Mouse (Mus musculus): Measurements from ENCODE around the gene Sema5a. TPM values are rescaled to one million over a fixed set of nuclear protein-coding genes. Genes with fewer than 3 reads are reported as not detected.

Gene Sema5a
- polyA plus RNA-seq, 1 experiment from 2014 or later, result 26.3 TPM

DNA sequence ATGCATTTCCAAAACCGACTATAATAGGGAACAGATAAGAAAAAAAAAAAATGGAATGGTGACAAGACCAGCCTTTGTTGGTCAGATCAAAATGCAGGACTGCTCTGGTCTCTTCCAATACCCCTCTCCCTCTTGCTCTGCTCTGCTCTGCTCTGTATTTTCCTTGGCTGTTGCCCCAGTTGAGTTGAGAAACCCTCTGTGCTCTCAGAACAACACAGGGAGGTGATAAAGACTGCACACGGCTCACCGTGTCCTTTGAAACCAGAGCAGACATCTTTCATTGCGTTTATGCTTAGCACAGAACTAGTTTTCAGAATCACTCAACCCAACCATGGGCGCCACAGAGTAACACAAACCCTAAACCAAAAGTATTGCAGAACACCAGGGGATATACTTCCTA, 72.5 kb downstream of the Sema5a start:
- no peak for ATAC-seq (replicated peaks; ENCODE audit: low FRiP score)
- Histone ChIP-seq H3K9ac (no peak overlapping the region), H3K36me3 (no peaks in the 10 kb centered on the region), H3K4me3 (replicated peaks) (no peak overlapping the region), H3K27me3 (no peaks in the 10 kb centered on the region), H3K4me2 (no peak overlapping the region), H3K4me1 (no peaks in the 10 kb centered on the region), H3K9me3 (replicated peaks) (no peaks in the 10 kb centered on the region), H3K27ac (no peak overlapping the region)
- WGBS, result 47% methylated on average over 5 of the region's 5 CpGs

DNA sequence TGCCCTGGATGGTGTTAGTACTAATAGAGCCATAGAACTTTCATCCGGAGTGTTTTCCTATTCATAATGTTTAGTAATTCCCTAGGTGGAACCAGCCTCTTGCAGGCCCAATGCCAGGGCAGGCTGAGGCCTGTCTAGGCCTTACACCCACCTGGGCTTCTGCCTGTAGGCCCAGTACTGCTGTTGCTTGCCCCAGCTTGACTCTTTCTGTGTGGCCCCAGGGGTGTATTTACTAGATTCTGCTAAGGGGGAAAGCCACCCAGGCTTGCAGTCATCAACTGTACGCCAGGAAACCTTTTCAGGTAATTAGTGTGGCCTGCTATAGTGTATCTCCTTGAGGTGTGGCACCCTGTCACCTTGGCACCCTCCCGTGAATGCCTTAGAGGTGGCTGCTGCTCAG, 76.1 kb downstream of the Sema5a start:
- H3K36me3 ChIP-seq, result no peaks in the 10 kb centered on the region
- no peaks in the 10 kb centered on the region for H3K9me3 ChIP-seq (replicated peaks)
- H3K4me1 ChIP-seq, result no peaks in the 10 kb centered on the region
- no peak overlapping the region for H3K9ac ChIP-seq
- H3K27ac ChIP-seq, result no peak overlapping the region
- H3K4me3 ChIP-seq (replicated peaks), result no peak overlapping the region
- no peaks in the 10 kb centered on the region for H3K27me3 ChIP-seq
- no peak overlapping the region for H3K4me2 ChIP-seq
- no peak for ATAC-seq (replicated peaks; ENCODE audit: low FRiP score)
- WGBS, result 90% methylated on average over 3 of the region's 3 CpGs

DNA sequence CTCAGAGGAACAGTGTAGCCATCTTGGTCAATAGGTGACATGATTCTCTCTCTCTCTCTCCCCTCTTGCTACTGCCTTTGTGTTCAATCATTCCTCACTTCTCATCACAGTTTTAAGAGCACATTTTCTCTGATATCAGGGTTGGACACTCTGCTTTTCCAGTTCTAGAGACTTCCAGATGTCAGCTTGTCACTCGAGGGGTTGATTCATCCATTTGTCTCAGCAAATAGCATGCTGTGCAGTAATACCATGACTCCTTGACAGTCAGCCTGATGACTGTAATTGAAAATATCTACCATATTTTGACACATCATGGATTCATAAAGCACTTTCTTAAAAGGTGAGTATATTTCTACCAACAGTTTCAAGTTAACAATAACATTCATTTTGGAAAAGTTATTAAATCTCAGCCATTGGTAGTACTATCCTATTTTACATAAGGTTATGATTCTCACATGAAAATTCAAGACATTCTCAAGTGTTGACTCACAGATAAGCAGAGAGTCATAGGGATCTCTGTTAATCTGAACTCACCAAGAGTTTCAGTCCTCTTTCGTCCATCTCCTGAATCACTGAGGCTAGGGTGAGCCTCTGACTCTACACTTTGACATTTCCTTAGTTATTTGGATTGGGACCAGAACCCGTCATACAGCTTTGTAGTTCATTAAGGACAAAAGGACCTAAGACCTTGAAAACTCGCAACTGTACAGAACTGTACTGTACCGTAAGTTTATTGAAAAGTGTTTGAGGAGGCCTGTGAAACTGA, 78.0 kb downstream of the Sema5a start:
- H3K4me3 ChIP-seq (replicated peaks), result no peak overlapping the region
- H3K4me2 ChIP-seq, result no peak overlapping the region
- ATAC-seq (replicated peaks; ENCODE audit: low FRiP score), result no peak
- 88% methylated on average over 5 of the region's 5 CpGs for WGBS
- H3K27ac ChIP-seq, result no peak overlapping the region
- H3K9me3 ChIP-seq (replicated peaks), result no peaks in the 10 kb centered on the region
- no peak overlapping the region for H3K9ac ChIP-seq
- no peaks in the 10 kb centered on the region for H3K36me3 ChIP-seq
- H3K27me3 ChIP-seq, result no peaks in the 10 kb centered on the region
- H3K4me1 ChIP-seq, result no peaks in the 10 kb centered on the region

DNA sequence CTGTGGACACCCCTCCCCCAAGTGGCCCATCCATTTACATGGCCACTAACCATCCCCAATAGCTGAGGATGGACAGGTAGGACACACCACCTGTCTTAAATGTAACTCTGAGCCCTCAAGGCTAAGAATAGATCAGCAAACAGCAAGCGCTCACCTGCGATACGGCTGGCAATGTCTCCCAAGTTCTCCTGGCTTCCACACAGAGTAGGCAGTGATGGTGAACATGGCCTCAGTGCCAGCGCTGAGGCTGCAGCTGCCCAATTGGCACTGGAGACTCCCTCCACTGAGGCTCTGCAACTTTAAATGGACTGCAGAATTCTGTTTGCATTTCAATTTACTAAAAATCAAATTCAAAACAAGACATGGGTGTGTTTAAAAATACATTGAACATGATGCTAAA, 78.6 kb downstream of the Sema5a start:
- no peak overlapping the region for H3K4me2 ChIP-seq
- no peaks in the 10 kb centered on the region for H3K9me3 ChIP-seq (replicated peaks)
- H3K27ac ChIP-seq, result no peak overlapping the region
- no peak overlapping the region for H3K4me3 ChIP-seq (replicated peaks)
- no peaks in the 10 kb centered on the region for H3K36me3 ChIP-seq
- no peaks in the 10 kb centered on the region for H3K27me3 ChIP-seq
- no peak for ATAC-seq (replicated peaks; ENCODE audit: low FRiP score)
- H3K9ac ChIP-seq, result no peak overlapping the region
- 97% methylated on average over 4 of the region's 4 CpGs for WGBS
- H3K4me1 ChIP-seq, result no peaks in the 10 kb centered on the region

DNA sequence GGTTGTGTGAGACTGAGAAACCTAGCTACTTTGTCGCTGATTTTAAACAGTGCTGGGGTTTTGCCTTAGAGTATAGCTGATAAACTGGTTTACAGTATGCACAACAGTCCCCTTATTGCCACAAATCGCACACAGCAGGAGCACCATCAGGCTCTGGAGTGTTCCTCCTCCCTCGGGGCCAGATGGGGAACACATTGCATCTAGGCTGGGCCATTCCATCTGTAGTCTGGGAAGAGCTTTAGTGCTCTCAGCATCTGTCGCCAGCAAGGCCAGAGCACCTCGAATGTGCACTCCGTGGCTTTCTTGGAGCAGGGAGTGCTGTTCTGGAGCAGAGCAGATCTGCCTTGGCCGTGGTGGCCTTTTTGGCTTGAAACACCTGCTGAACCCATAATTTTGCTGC, 79.5 kb downstream of the Sema5a start:
- Histone ChIP-seq H3K9me3 (replicated peaks) (no peaks in the 10 kb centered on the region), H3K27ac (no peak overlapping the region), H3K4me1 (peaks cover 9% of the 10 kb centered on the region), H3K9ac (no peak overlapping the region), H3K36me3 (no peaks in the 10 kb centered on the region), H3K27me3 (no peaks in the 10 kb centered on the region), H3K4me3 (replicated peaks) (no peak overlapping the region), H3K4me2 (no peak overlapping the region)
- WGBS, result 68% methylated on average over 7 of the region's 7 CpGs
- no peak for ATAC-seq (replicated peaks; ENCODE audit: low FRiP score)

DNA sequence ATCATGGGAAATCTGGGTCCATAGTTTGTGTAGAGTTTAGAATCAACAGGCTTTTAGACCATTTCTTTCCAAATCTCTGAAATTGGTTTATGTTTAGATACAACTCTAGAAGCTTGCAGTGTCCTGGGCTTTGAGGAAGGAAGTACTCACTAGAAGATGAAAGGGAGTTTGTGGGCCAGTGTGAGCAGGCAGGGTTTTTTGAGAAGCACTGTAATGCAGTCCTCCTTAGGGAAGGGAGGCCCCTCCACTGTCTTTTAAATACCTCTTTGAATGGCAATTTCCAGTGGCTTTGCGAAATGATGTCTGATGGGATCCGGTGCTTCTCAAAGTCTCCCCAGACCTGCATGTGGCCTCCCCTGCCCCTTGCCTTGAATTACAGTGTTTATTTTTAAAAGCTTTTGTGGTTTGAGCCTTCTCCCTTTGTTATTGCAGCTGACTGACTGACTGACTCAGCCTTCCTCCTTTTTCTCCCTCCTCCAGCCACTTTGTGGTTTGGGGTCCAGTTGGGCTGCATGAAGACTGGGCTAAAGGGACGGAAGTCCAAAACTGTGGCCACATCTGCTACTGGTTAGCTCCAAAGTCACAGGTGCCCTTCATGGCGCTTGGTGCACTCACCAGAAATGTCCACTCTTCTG, 83.9 kb downstream of the Sema5a start:
- no peak for ATAC-seq (replicated peaks; ENCODE audit: low FRiP score)
- Histone ChIP-seq H3K27ac (no peak overlapping the region), H3K4me1 (peaks cover 27% of the 10 kb centered on the region), H3K36me3 (no peaks in the 10 kb centered on the region), H3K4me2 (no peak overlapping the region), H3K4me3 (replicated peaks) (no peak overlapping the region), H3K9me3 (replicated peaks) (no peaks in the 10 kb centered on the region), H3K9ac (no peak overlapping the region), H3K27me3 (no peaks in the 10 kb centered on the region)
- WGBS, result 34% methylated on average over 4 of the region's 4 CpGs

DNA sequence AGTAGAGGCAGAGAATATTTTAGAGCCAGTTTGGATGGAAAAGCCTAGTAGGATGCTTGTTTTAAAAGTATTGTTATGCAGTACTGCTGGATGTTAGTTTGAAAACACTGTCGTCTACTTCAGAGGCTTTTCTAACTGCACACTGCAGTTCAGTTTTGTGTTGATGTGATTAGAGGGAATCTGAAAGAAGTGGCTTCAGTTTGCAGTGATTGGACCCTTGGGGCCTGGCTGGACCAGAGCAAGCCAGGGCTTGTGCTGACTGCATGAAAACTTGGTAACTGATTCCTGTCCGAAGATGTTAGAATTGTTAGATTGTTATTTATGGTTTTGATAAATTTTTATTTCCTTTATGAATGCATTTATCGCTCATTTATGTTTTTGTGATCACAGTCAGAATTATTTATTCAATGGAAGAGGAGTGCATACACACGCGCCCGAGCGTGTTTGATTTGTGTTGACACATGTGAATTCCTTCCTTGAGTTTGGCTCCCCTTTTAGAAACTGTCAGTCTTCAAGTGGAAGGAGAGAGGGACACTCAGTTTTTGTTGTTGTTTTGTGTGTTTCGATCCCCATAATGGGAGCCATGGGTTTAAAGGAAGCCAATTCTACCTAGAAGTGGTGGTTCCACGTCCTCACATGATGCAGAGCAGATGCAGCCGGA, 85.2 kb downstream of the Sema5a start:
- Histone ChIP-seq H3K27me3 (no peaks in the 10 kb centered on the region), H3K4me3 (replicated peaks) (no peak overlapping the region), H3K4me2 (no peak overlapping the region), H3K4me1 (peaks cover 27% of the 10 kb centered on the region), H3K9me3 (replicated peaks) (no peaks in the 10 kb centered on the region), H3K9ac (no peak overlapping the region), H3K36me3 (no peaks in the 10 kb centered on the region), H3K27ac (no peak overlapping the region)
- 63% methylated on average over 10 of the region's 10 CpGs for WGBS
- ATAC-seq (replicated peaks; ENCODE audit: low FRiP score), result no peak

DNA sequence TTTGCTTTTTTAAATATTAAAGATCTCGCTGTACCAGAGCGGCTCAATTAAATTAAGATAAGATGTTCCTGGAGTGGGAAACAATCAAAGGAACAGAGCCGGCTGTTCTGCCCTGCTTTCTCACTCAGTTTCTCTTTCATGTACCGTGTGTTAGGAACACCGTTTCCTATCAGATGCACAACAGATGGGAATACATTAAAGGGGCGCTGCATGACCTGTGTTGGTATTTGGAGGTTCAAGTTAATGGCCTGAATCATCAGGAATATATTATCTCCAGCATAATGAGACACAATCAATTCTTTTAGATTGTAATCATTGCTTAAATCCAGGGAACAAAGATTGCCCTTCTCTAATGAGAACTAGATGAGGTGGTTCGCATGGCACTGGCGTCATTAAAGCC, 85.8 kb downstream of the Sema5a start:
- Histone ChIP-seq H3K4me1 (peaks cover 27% of the 10 kb centered on the region), H3K4me3 (replicated peaks) (no peak overlapping the region), H3K9me3 (replicated peaks) (no peaks in the 10 kb centered on the region), H3K9ac (no peak overlapping the region), H3K27me3 (no peaks in the 10 kb centered on the region), H3K27ac (no peak overlapping the region), H3K36me3 (no peaks in the 10 kb centered on the region), H3K4me2 (no peak overlapping the region)
- no peak for ATAC-seq (replicated peaks; ENCODE audit: low FRiP score)
- 54% methylated on average over 8 of the region's 8 CpGs for WGBS

DNA sequence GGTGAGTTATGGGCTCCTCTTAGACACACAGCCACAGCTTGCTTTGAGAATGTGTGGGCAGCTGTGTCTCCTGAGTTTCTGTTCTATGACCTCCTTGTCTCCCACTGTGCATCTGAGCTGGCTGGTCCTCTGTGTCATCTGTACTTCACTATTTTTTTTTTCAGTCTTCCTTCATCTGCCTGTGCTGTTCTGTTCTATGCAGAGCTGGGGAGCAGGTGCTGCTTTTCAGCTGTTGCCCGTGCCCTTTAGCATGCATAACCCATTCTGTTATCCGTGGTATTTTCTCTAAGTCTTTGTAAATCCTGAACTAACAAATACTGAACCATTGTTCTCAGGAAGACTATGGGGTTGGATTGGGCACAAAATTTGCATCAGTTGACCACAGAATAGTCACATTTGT, 86.4 kb downstream of the Sema5a start:
- 67% methylated on average over 2 of the region's 2 CpGs for WGBS
- H3K27me3 ChIP-seq, result no peaks in the 10 kb centered on the region
- H3K9ac ChIP-seq, result no peak overlapping the region
- peaks cover 27% of the 10 kb centered on the region for H3K4me1 ChIP-seq
- ATAC-seq (replicated peaks; ENCODE audit: low FRiP score), result no peak
- H3K4me2 ChIP-seq, result no peak overlapping the region
- H3K27ac ChIP-seq, result no peak overlapping the region
- H3K4me3 ChIP-seq (replicated peaks), result no peak overlapping the region
- H3K9me3 ChIP-seq (replicated peaks), result no peaks in the 10 kb centered on the region
- no peaks in the 10 kb centered on the region for H3K36me3 ChIP-seq

DNA sequence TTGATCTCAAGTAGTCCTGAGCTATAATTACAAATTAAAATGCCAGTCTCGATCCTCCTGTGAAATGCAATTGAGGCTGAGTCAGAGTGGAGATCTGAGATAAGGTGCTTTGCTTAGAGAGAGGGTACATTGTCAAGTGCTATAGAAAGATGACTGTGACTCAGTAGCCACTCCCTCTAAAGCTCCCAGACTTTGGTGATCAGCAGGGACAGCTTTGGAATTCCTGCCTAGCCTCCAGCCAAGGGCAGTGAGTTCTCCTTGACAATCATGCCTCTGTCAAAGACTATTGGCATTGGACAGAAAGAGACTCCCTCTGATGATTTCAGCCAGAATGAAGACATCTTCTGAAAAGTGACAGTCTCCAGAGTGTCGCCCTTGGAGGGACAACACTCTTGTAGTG, 88.8 kb downstream of the Sema5a start:
- Histone ChIP-seq H3K36me3 (no peaks in the 10 kb centered on the region), H3K9ac (no peak overlapping the region), H3K27me3 (no peaks in the 10 kb centered on the region), H3K4me2 (no peak overlapping the region), H3K4me3 (replicated peaks) (no peak overlapping the region), H3K9me3 (replicated peaks) (no peaks in the 10 kb centered on the region), H3K27ac (no peak overlapping the region), H3K4me1 (peaks cover 25% of the 10 kb centered on the region)
- ATAC-seq (replicated peaks; ENCODE audit: low FRiP score), result no peak
- WGBS, result 75% methylated on average over 2 of the region's 2 CpGs

DNA sequence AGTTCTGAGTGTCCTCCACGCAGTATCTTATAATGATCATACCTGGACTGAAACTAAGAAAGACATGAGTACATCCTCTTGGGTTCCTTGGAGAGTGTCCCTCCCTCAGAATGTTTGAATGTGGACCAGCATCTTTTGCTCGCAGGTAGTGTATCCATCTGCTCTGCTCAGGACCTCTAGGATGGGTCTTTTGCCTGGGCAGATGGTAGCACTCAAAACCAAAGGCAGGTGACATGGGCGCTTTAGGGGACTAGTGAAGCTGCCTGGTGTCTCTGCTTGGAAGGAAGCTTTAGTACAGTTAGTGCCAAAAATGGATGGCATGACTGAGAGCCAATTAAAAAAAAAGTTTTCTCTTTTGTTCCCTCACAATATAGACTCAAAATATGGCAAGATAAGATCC, 93.2 kb downstream of the Sema5a start:
- Histone ChIP-seq H3K4me1 (peaks cover 9% of the 10 kb centered on the region; the same call in 1 of the 2 replicates), H3K27me3 (no peaks in the 10 kb centered on the region), H3K9me3 (replicated peaks) (no peaks in the 10 kb centered on the region), H3K4me3 (replicated peaks) (no peak overlapping the region), H3K4me2 (no peak overlapping the region), H3K9ac (no peak overlapping the region), H3K36me3 (no peaks in the 10 kb centered on the region), H3K27ac (no peak overlapping the region)
- 93% methylated on average over 3 of the region's 3 CpGs for WGBS
- ATAC-seq (replicated peaks; ENCODE audit: low FRiP score), result no peak

DNA sequence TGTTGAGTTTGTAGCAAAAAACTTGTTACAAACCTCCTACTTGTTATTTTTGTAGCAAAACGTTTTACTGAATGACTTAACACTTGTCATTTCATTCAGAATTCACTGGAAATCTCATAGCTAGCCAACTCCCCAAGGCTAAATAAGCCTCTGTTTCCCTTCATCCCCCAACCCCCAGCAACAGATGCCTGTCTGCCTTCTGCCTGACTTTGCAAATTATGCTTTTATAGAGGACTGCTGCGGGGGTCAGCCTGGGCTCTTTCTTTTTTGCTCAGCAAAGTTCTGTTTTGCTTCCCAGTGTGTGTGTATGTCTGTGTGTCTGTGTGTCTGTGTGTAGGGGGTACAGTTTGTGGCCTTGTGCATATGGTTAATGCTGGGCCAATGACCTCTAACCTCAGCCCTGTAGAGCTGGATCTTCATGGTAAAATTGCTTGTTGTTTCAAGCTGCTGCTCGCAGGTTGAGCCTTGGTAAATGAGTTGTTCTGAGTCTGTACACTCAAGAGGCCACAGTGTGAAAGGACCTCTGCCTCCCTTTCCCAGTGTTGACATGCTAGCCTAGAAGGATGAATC, 94.2 kb downstream of the Sema5a start:
- Histone ChIP-seq H3K9me3 (replicated peaks) (no peaks in the 10 kb centered on the region), H3K4me1 (peaks cover 9% of the 10 kb centered on the region; the same call in 1 of the 2 replicates), H3K4me3 (replicated peaks) (no peak overlapping the region), H3K4me2 (no peak overlapping the region), H3K27ac (no peak overlapping the region), H3K36me3 (no peaks in the 10 kb centered on the region), H3K27me3 (no peaks in the 10 kb centered on the region), H3K9ac (no peak overlapping the region)
- WGBS, result 41% methylated on average over 3 of the region's 3 CpGs
- no peak for ATAC-seq (replicated peaks; ENCODE audit: low FRiP score)

All from kidney, embryonic 15.5 days (tissue).